Mouse (Mus musculus): ENCODE results near the gene Hmgn2.
"Not testable (repeated sequence)": the region's sequence is repeated elsewhere in the genome, so short reads cannot be mapped to it uniquely, and the experiment has no call there.

The Hmgn2 gene

DNA sequence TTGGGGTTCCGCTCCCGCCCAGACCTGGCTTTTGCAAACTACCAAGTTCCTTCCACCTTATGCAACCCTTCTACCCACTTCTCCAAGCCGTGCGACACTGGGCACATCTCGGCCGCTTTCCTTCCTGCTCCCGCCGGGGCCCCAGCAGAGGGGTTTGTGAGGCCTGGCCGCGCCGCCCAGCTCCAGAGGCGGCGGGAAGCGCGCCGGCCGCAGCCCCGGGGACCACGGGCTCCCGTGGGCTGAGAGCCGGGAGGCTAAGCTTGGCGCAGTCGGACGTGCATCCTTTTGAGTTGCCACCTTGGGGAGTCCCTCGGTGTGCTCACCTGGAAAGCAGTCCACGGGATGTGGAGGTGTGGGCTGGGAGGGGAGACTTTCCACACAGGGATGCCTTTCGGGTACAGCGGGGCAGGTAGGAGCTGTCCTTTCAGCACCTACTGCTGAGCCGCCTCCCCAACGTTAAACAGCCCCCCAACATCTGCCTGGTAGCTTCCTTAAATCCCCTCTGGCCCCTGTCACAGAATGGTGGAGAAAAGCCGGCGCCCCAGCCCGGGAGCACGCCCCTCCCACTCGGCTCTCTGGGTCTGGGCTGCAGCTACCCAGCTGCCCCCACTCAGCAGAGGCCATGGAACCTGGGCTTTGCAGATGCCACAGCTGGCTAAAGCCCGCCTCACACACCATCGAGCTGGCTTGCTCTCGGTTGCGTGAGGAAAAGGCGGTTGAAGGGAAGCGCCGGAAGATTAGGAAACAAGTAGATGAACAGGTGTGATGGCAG lies at the start of gene Hmgn2:
TSS of gene Hmgn2 (minus strand) at position 501 of the 772 bp plus-strand sequence.
- peak; percentile 46 for DNase-seq

DNA sequence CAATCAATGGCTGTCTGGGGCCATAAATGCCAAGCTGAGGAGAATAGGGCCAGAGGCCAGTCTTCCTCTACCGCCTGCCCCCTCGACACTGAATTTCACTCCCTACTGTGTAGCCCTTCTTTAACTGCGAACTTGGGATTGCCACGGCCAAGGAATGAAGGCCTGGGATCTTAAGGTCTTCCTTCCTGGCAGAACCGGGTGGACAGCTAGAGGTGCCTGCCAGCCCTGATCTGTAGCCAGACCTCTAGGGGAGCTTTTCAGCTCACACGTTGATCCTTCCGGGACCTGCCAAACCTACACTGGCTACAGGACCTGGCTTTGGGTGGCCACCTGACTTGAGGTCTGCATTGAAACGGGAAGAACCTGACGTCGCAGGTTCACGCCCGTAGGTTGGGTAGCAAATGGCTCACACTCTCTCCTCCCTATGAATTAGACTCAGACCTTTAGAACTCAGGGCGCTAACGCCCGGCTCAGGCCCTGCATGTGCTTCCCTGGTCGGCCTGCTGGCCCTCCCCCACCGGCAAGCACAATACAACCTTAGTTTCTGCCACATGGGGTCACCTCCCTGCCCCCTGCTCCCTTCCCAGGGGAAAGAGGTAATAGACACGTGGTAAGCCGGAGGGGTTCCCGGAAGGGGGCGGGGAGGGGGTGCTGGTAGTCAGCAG lies 48.9 kb upstream of the Hmgn2 start:
- no peak for DNase-seq

DNA sequence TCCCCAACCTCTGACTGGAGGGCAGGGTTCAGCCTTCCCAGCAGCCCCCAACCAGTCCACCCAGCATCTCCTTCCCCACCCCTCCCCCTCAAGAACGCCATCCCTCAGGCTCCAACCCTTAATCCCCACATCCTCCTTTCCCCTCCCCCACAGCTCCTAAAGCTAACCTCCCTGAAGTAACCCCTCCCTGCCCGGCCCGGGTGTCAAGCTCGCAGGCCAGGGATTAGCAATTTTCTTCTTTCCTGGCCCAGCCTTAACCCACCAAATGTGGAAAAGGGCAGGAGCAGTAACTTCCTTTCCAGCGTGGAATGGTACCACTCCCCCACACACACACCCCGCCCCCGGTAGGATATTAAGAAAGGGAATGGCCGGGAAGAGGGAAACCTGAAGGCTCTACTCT lies 48.3 kb upstream of the Hmgn2 start:
- DNase-seq, result no peak

DNA sequence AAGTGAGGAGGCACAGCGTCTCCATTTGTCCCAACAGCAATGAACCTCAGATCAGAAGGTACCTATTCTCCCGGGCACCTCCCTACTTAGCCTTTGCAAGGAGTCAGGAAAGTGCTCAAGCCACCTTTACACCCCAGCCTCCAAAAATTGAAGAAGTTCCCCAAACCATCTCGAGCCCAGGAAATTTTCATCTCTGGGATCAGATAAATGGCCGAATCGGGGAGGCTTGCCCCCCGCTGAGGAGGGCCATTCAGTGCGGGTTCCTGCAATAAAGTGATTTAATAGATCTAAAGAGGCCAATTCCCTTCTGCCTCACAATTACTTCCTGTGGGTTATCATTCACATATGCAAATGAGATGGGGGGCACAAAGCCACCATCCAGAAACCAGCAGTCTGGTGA lies 47.8 kb upstream of the Hmgn2 start:
- no peak for DNase-seq

DNA sequence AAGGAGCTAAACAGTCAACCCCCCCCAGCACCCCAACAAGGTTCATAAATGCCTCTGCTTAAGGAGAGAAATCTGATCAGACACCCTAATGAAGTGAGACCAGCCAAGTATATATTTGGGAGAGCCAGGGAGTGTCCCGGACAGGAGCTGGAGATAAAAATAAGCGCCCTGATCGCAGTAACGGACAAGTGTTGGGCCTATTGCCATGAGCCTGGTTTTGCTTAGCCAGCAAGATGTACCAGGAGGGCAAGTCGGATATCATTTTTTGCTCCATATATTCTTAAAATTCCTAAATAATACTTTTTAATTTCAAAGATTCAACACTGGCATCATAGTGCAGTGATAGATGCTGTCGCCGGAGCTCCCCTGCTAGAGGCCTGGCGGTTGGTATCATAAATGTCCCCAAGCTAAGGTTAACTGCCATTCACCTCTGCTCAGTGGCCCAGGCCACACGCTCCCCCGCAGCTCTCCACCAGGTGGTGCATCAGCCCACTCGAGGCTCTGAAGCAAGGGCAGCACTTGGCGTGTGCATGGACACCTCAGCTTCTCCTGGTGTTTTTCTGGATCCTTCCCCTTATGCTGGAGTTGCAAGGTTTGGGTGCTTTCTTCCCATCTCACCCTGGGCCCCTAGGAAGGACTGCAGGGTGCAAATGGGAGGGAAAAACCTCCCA lies 44.5 kb upstream of the Hmgn2 start:
- no peak for DNase-seq

DNA sequence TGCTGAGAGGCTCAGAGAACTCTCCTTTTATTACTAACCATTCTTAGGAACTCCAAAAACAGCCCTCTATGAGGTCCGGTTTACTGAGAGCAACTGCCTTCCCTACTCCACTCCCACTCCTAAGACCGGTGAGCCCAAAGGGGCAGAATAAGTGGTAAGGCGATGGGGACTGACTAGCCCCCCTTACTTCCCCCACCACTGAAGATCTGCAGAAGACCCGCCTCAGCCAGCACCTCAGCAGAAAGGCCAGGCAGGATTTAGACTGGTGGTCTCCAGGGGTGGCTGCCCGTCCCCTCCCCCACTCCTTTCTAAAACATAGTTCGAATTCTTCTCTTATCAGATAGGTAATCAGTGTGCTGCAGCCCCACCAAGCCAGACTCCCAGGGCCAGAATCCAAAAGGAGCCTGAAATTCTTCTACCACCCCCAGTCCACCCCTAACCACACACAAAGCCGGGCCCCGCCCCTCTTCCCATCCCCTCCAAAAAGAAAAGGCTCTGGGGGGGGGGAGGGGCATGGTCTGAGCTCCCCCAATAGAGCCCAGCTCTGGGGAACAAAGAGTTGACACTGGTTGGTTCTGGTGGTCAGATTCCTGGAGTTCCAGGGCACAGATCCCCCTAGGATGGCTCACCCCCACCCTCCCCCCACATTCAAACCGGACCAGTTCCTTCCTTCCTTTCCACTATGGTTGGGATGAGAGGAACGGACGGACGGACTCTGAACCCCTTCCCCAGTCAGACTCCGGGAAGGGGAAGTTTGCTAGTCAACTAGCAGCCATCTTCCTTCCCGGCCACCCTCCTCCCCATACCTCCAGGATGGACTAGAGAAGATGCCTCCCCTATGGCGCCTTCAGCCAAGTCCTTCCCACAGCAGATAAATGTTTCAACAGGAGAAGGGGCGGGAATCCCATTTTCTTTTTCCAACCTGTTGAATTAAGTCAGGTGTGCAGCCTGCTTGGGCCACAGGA lies 43.3 kb upstream of the Hmgn2 start:
- DNase-seq, result no peak

DNA sequence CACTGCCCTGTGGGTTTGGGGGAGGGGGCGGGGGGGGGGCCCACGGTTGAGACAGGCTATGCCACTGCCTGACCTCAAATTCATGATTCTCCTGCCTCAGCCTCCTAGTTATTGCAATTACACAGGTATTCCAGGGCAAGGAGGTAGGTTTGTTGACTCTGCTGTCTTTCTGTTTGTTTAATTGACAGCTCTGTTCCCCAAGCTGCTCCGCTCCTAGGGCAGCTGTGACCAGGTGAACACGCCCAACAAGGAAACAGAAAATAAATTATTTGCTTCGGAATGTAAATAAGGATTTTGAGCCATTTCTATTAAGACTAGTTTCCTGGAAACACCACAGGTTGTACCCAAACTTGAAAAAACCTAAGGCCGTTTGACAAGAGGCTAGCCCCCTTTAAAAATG lies 41.3 kb upstream of the Hmgn2 start:
- no peak for DNase-seq

DNA sequence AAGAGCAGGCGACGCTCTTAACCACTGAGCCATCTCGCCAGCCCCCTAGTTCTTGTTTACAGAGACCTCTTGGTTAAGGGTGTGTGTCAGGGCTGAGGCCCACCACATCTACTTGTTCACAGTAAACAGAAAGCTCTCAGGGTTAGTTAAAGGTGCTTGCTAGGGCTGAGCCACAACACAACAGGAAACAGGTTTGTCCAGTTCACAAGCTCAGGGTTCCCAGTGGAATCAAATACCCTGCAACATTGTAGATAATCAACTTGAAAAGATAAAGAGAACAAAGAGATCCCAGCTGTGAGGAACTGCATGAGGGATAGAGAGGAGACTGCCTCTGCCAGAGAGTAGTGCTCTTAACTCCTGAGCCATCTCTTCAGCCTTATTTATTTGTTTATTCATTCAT lies 38.4 kb upstream of the Hmgn2 start:
- DNase-seq, result no peak

DNA sequence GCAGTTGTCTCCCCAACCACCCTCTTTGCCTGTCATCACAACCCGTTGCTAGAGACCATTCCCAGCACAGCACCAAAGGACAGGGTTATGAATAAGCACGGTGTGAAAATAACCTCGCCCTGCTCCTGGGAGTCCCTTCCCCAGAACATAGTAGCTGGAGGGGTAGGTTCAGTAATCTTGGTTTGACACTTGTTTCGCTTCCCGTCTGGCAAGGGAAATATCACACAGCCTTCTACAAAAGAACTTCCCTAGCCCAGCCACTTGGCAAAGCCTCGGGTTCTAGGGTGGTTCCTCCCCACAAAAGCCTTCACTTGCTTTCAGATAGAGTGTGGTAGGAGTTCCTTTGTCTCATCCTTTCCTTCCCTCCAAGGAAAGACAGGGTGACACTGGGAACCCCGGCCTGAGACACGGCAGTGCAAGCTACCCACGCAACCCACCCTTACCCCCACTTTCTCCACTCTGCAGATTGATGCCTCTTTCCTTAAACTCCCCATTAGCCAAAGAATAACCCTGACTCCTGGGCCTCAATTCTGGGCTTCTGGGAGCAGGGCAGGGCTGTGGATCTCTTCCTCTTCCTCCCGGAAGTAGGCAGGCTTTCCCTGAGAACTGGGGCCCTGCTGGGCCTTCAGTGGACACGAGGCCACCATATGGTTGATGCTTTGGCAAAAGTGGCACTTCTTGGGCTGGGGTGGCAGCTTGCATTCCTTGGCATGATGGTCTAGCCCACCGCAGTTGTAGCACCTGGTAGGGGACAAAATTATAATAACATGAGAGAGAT lies 37.3 kb upstream of the Hmgn2 start:
- no peak for DNase-seq

DNA sequence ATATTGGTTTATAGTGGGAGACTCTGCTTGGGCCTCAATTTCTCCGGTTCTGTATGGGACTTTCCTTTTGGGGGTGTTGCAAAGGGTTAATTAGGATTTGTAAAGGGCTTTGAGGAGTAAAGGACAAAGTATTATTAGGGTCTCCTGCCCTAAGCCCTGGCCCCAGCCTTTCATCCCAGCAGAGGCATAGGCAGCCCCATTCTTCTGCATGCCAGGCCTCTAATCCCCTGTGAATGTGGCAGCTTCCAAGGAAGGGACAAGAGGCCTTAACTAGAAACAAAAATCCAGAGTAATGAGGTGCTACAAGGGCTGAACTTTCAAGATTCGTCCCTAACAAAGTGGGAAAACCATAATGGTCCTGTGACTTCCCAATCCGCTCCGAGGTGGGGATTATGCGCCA lies 34.5 kb upstream of the Hmgn2 start:
- no peak for DNase-seq

DNA sequence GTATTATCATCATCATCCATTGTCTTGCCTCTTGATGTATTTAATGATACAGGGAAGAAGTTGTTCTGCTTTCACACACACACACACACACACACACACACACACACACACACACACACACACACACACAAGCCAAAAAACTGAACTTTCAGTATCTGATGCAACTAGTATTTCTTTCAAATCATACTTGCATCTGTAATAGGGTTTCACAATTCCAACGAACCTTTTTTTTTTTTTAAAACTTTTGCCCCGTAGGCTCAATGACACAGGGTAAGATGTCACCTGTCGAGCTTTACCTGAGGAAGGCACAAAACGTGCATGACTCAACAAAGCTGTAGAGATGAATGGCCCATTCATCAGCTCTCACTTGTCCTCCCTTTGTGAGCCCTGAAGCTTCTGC lies 33.8 kb upstream of the Hmgn2 start:
- no peak for DNase-seq

DNA sequence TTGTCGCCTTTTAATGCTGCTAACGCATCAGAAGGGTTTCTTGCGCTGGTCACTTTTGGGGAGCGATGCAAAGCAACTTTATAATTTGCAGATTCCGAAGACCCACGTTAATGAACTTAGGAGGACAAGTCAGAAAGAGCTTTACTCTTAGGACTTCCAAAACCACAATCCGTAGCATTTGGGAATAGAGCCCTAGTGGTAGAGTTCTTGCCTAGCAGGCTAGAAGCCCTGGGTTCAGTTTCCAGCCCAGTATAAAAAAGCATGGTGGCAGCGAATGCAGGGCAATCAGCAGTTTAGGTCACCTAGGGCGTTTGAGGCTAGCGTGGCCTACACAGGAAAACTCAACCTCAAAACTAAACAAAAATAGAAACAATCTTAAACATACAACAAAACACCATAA lies 33.3 kb upstream of the Hmgn2 start:
- no peak for DNase-seq

DNA sequence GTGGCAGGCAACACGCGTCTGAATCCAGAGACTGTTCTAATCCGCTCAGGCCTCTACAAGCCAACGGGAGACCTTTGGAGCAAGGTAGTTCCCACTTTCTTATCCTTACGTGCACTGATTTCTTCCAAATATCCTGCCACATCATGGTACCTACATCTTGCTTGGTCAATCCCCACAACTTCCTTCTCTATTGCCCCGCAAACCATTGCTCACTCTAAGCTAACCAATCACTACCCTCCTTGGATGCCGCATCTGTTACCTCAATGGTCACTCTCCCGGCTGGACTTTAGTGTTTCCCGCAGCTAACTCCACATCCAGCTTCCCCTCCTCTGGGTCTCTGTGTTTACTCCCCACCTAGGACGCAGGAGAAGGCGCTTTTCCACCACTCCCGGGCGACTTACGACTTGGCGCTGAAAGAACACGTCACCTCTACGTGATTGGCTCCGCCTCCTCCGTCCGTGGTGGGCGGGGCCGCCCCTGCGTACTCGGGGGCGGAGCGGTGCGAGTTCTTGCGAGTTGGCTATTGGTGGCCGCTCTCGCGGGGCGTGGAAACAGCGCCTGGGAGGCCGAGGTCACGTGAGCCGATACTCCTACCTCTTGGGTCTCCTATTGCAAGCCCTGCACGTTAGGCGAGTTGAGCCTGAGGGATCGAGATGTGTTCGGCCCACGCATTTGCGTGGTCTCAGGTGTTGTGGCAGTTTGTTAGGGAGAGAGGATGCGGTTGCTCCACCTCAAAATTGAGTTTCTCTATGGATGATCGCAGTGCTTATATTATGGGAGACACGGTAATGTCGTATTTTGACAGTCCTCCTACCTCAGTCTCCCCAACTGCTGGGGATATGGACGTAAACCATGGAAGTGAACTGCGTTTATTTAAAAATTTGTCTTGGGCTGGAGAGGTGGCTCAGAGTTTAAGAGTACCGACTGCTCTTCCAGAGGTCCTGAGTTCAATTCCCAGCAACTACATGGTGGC lies 32.3 kb upstream of the Hmgn2 start, which contains the start of gene Dhdds:
TSS of gene Dhdds (minus strand) at position 453 of the 973 bp plus-strand sequence.
- peak; percentile 94 for DNase-seq

DNA sequence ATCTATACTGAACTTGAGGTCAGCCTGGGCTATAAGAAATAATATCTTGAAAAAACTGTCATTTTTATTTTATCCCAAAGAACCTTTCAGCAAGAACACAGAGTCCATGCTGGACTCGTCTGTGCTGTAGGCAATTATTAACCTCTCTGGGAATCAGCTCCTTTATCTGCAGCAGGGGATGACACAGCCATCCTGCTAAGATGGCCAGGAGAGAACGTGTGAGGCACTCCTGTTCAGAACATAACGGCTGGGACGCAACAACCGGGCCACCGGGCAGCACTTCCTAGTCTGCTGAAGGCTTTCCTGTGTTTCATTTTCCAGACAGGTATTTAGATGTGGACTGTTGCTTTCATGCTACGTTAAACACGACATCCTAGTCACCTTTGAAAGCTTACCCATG lies 26.2 kb upstream of the Hmgn2 start:
- no peak for DNase-seq

DNA sequence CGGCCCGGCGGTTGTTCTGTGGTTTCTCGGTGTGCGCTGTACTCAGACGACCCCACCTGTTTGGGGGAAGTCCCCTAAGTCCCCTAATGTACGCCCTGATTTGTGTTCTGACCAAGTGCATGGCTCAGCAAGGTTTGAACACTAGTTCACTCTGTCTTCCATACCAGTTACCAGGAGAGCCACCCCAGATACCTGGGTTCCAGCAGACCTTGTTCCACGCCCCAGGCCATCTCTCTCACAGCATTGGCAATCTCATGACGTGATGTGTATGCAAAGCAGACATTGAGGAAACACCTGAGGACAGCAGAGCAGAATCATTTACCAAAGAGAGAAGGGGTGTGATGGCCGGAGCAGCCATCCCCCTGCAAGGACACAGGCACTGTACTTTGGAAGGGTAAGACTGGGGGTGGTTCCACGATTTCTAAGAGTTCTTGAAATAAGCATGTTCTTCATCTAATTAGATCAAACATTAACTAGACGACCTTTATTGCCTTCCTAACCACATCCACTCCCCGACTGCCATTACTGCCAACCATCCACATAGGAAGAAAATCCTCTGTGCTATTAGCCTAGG lies 22.7 kb upstream of the Hmgn2 start:
- DNase-seq, result no peak

DNA sequence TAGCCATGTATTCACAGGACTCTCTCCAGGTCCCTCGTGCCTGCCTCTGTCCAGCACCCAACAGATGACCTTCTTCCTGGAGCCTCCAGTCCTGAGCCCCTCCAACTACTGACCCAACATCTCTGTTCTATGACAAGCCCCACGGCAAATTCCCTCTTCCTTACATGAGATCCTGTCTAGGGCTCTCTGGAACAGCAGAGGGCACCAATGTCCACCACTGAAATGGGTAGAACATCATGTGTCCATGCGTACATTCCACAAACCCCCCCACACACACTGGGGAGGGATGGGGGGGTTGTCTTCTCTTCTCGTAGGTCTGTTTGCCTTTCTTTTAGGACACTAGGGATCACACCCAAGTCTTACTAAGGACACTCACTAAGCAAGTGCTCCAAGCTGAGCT lies 21.6 kb upstream of the Hmgn2 start:
- DNase-seq, result no peak

DNA sequence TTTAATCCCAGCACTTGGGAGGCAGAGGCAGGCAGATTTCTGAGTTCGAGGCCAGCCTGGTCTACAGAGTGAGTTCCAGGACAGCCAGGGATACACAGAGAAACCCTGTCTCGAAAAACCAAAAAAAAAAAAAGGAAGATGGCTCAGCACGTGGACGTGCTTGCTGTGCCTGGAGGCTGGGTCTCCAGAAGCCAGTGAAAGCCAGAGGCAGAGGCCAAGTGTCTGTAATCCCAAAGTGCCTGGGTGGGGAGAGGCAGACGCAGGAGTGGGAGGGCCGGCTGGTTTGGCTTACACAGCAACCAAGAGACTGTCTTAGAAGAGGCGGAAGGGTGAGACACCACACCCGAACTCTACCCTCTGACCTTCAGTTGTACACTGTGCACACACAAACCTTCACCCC lies 19.8 kb upstream of the Hmgn2 start:
- not testable (repeated sequence) for DNase-seq

DNA sequence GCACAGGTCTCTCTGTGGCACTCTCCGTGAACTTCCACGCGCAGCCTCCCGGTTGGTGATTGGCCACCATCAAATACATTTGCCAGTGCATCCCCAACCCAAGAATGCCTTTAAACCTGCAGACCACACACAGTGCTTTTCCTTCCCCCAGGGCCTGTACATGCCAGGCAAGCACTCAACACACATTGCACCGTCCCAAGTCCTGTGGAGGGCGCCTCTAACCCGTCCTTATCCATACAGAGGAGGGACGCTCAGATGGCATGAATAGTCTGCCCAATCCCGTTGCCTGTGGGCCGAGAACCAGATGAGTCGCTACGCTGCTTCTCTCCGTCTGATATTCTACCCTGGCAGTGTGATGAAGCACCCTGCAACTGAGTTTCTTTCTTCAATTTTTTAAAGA lies 14.5 kb upstream of the Hmgn2 start:
- DNase-seq, result no peak

DNA sequence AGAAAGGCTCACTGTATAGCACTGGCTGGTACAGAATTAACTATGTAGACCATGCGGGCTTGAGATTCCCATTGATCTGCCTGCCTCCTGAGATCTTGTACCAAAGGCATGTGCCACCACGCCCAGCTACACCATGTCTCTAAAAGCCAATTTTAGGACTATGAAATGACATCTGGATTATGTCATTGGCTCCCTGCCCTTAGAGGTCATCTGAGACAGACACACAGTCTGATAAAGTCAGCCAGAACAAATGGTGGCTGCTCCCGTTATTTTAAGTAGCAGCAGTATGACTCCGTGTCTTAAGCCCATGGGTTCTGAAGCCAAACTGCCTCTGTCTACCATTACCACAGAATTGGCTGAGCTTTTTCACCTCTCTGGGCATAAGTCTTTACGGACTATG lies 12.0 kb upstream of the Hmgn2 start:
- no peak for DNase-seq

DNA sequence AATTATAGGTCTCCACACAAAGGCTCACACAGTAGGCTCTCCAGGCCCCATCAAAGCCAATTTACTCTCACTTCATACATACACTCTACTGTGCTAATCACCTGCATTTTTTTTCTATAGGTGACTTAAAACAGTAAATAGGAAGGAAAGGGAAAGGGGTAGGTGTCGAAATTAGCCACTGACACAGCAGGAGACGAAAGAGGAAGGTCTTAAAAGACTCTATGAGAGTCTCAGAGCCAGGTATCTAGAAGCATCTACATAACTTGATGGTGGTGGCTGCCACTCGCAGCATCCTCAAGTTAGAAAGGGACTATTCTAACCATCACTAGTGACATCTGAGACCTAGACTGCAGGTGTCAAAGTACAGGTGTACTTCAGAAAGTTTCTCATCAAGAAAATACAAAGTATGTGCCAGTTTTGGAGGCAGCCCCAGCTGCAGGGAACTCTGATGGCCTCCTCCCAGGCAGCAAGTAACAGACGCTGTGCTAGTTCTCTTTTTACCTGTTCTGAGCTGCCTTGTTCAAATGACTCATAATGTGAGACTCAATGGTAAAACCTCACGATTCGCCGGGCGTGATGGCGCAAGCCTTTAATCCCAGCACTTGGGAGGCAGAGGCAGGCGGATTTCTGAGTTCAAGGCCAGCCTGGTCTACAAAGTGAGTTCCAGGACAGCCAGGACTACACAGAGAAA lies 9.7 kb upstream of the Hmgn2 start:
- DNase-seq, result no peak

Data from right cerebral cortex, postnatal 25 days (tissue).